Mouse (Mus musculus) lung, adult 2 months (tissue): ENCODE measurements around the gene Mocs1.

Source experiments
- CTCF ChIP-seq: fragments of 200-500 bp; IDR thresholded peaks from 2 replicates; pipeline ENCODE4 v1.5.1; 2011; ENCODE audit warnings: mild to moderate bottlenecking, low read length, control low read depth; ENCODE audit not compliant: insufficient read depth
- POLR2A ChIP-seq: fragments of 200-500 bp; IDR thresholded peaks from 2 replicates; pipeline ENCODE4 v1.6.1; 2011; ENCODE audit warnings: low read depth, mild to moderate bottlenecking, control low read depth, low read length, borderline replicate concordance; ENCODE audit errors: extremely low read depth

DNA sequence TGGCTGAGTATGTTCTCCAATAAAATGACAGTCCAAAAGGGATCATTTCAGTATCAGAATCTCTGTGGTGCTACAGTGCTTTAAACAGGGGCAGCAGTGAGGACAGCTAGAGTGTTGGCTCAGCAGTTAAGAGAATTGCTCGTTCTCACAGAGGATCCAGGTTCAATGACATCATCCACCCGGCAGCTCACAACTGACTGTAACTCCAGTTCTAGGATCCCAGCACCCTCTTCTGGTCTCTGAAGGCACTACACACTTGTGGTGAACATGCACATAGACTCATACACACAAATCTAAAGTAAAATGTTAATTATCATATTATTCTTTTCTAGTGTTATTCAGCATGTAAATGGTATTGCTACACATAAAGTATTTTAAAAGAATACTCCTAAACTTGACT lies 40.4 kb upstream of the Mocs1 start:
- TF ChIP-seq CTCF (no peak), POLR2A (no peak)
